Mouse (Mus musculus) E14TG2a.4 (cell line): ENCODE data around the gene Snx18.

Experiments
- CTCF ChIP-seq: conservative IDR thresholded peaks from 2 replicates; pipeline ENCODE4 v1.5.1; 2014; ENCODE audit warnings: low read length
- POU5F1 ChIP-seq: IDR thresholded peaks from 2 replicates; pipeline ENCODE4 v1.6.1; 2014; ENCODE audit warnings: low read length, borderline replicate concordance

- no peak for TF ChIP-seq CTCF
- TF ChIP-seq POU5F1, result no peak
Measured at GRCm38 (mm10) chr13:113622122-113622864, 3.9 kb upstream of the Snx18 start.
